ENCODE assay signal across 19 mouse cellular contexts in genomic region chr10:85527722-85528121, GRCm38 (mm10).
DNase-seq lines count a peak whose midpoint lies in the region; ATAC-seq and TF ChIP-seq lines count a peak whose summit lies in the region.
"Had no signal": no experiment of that assay in that cellular context is flagged by ENCODE, and none has a peak within 500 bp of the region (broad histone marks: within the 10 kb centered on the region; RNA-seq: fewer than 3 reads in every experiment).

No protein-coding gene starts in this region.

- H3K27ac ChIP-seq in stomach, embryonic 16.5 days (ENCODE audit: low read length) = no peak overlapping the region
- no peak overlapping the region for H3K27ac ChIP-seq in stomach, postnatal 0 days (replicated peaks)
- H3K27ac ChIP-seq: embryonic facial prominence, embryonic 10.5 days; forebrain, embryonic 13.5 days; heart, embryonic 10.5 days; hindbrain, embryonic 13.5 days; hindbrain, postnatal 0 days had no signal

- H3K4me1 ChIP-seq in stomach, embryonic 16.5 days (ENCODE audit: control insufficient read depth, insufficient read depth, low read length) = no peaks in the 10 kb centered on the region
- H3K4me1 ChIP-seq in stomach, postnatal 0 days (replicated peaks; ENCODE audit: control insufficient read depth, insufficient read depth) = no peaks in the 10 kb centered on the region

- H3K4me2 ChIP-seq in stomach, embryonic 16.5 days (ENCODE audit: low read depth, low read length) = no peak overlapping the region
- no peak overlapping the region for H3K4me2 ChIP-seq in stomach, postnatal 0 days (replicated peaks; ENCODE audit: low read depth)
- H3K4me2 ChIP-seq: forebrain, embryonic 13.5 days; hindbrain, embryonic 13.5 days had no signal

- H3K9me3 ChIP-seq in stomach, embryonic 16.5 days (replicated peaks; ENCODE audit: control insufficient read depth, low read length) = no peaks in the 10 kb centered on the region
- H3K9me3 ChIP-seq in stomach, postnatal 0 days (ENCODE audit: control insufficient read depth, low read length) = no peaks in the 10 kb centered on the region
- H3K9me3 ChIP-seq: embryonic facial prominence, embryonic 10.5 days; forebrain, embryonic 13.5 days; heart, embryonic 10.5 days; hindbrain, embryonic 13.5 days had no signal

- no peak overlapping the region for H3K4me3 ChIP-seq in stomach, embryonic 16.5 days (replicated peaks; ENCODE audit: low read length)
- H3K4me3 ChIP-seq in stomach, postnatal 0 days (ENCODE audit: low read depth, low read length) = no peak overlapping the region
- H3K4me3 ChIP-seq: embryonic facial prominence, embryonic 10.5 days; forebrain, embryonic 13.5 days; heart, embryonic 10.5 days; hindbrain, embryonic 13.5 days had no signal

- TF ChIP-seq CTCF in stomach, postnatal 0 days (IDR thresholded peaks at IDR 0.05; ENCODE audit: low read depth) = no peak

- 50% methylated on average over 4 of the region's 4 CpGs for WGBS in stomach, embryonic 16.5 days
- 51% methylated on average over 4 of the region's 4 CpGs for WGBS in stomach, postnatal 0 days

- H3K27me3 ChIP-seq in stomach, embryonic 16.5 days (ENCODE audit: control insufficient read depth, insufficient read depth, low read length) = no peaks in the 10 kb centered on the region
- H3K27me3 ChIP-seq in stomach, postnatal 0 days (ENCODE audit: control insufficient read depth, insufficient read depth, low read length) = no peaks in the 10 kb centered on the region
- H3K27me3 ChIP-seq: forebrain, embryonic 13.5 days; hindbrain, embryonic 13.5 days; Patski had no signal

- peak; percentile 20 to 28 for DNase-seq in cerebellum, postnatal 10 days
- no peak for DNase-seq in cerebellum, adult 11-12 months
- DNase-seq in stomach, postnatal 0 days (ENCODE audit: low spot score) = no peak
- DNase-seq in R1 (ENCODE audit: low read depth, low spot score) = peak; percentile 54
- no peak for DNase-seq in frontal cortex, postnatal 14 days (ENCODE audit: low spot score in 2 of 2)
- no peak for DNase-seq in kidney, postnatal 14 days
- DNase-seq: adrenal gland, adult 8-10 months; cerebellum, adult 18-20 months; cerebellum, adult 9-11 months; gastrocnemius, postnatal 36 days; heart, adult 18-20 months; heart, postnatal 10 days had no signal

- H3K36me3 ChIP-seq in stomach, embryonic 16.5 days (ENCODE audit: control insufficient read depth, insufficient read depth, low read length) = no peaks in the 10 kb centered on the region
- H3K36me3 ChIP-seq in stomach, postnatal 0 days (ENCODE audit: control insufficient read depth, insufficient read depth, low read length) = no peaks in the 10 kb centered on the region
- H3K36me3 ChIP-seq: embryonic facial prominence, embryonic 10.5 days; heart, embryonic 10.5 days; hindbrain, embryonic 13.5 days had no signal

- H3K9ac ChIP-seq in stomach, embryonic 16.5 days (ENCODE audit: low read length) = no peak overlapping the region
- no peak overlapping the region for H3K9ac ChIP-seq in stomach, postnatal 0 days (ENCODE audit: low read length)
- H3K9ac ChIP-seq: forebrain, embryonic 13.5 days; hindbrain, embryonic 13.5 days had no signal

- TF ChIP-seq EP300 in stomach, postnatal 0 days (optimal IDR thresholded peaks at IDR 0.05) = no peak

- 0 out of 2 replicates have a peak, but pooled peaks have one; percentile 19 for ATAC-seq in stomach, embryonic 16.5 days (ENCODE audit: insufficient read depth, low FRiP score)
- no peak for ATAC-seq in stomach, postnatal 0 days (ENCODE audit: low FRiP score, low TSS enrichment)
- ATAC-seq: forebrain, embryonic 13.5 days; hindbrain, postnatal 0 days; Patski had no signal

Comparison
In these comparisons a context has a peak if more than half of its experiments do, and no peak if none do; other contexts are left out.
1. DNase-seq: peak in cerebellum, postnatal 10 days (2 of 2) and R1 (single experiment); none in cerebellum, adult 11-12 months (single experiment), stomach, postnatal 0 days (single experiment), frontal cortex, postnatal 14 days (0 of 2) and kidney, postnatal 14 days (single experiment).